Mouse (Mus musculus): ENCODE measurements around the gene Wdr78. TPM values are rescaled to one million over a fixed set of nuclear protein-coding genes. Genes with fewer than 3 reads are reported as not detected.

Wdr78 gene
- polyA plus RNA-seq, 1 experiment: 0.36 TPM

DNA sequence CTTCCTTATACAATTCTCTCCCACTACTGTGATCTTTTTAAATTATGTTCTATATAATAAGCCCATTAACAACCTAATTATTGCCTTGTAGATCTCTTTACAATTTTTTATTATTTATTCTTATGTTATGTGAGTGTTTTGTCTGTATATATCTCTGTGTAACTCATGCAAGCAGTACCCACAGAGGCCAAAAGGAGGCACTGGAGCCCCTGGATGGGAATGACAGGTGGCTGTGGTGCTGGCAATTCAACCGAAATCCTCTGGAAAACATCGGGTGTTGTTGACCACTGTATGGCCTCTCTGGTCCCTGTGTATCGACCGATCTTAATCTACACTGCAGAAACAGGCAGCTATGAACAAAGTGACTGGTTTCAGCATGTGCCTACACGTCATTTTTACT, 29.1 kb downstream of the Wdr78 start:
- no peak overlapping the region for H3K4me3 ChIP-seq (ENCODE audit: insufficient read depth, poor library complexity, severe bottlenecking)
- H3K27me3 ChIP-seq (ENCODE audit: control insufficient read depth, insufficient read depth, insufficient read length): no peaks in the 10 kb centered on the region

DNA sequence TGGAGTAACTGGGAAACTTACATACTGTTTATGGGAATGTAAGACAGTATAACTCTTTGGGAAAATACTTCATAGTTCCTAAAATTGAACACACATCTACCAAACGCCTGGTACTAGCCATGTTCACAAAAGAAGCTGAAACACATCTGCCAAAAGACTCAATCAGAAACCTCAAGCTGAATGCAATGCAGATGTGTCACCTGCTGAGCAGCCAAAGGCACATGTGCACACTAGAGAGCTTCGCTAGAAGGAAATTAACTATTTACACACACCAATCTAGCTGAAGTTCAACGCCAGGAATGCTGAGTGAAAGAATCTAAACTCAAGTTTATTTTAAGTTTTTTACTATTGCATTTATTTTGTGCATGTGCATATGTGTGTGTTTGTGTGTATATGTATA, 43.7 kb downstream of the Wdr78 start:
- no peaks in the 10 kb centered on the region for H3K27me3 ChIP-seq (ENCODE audit: control insufficient read depth, insufficient read depth, insufficient read length)
- H3K79me2 ChIP-seq (ENCODE audit: control insufficient read depth, insufficient read depth): no peaks in the 10 kb centered on the region
- no peak overlapping the region for H3K4me3 ChIP-seq (ENCODE audit: insufficient read depth, poor library complexity, severe bottlenecking)
- TF ChIP-seq MYOG (IDR thresholded peaks at IDR 0.05; ENCODE audit: control insufficient read depth, extremely low read depth, insufficient read length): no peak
- TF ChIP-seq MAX (IDR thresholded peaks at IDR 0.05): no peak
- TF ChIP-seq USF1 (IDR thresholded peaks at IDR 0.05; ENCODE audit: low read depth): no peak
- no peak for TF ChIP-seq CTCF (IDR thresholded peaks at IDR 0.05; ENCODE audit: control insufficient read depth, insufficient read depth, insufficient read length)
- no peak for TF ChIP-seq MYOD1 (IDR thresholded peaks at IDR 0.05; ENCODE audit: control insufficient read depth, insufficient read length, low read depth)
- TF ChIP-seq CEBPB (IDR thresholded peaks at IDR 0.05; ENCODE audit: low read depth): no peak
- TF ChIP-seq FOSL1 (IDR thresholded peaks at IDR 0.05; ENCODE audit: insufficient read depth, low read length, poor library complexity, severe bottlenecking): no peak
- no peak overlapping the region for H3ac ChIP-seq (ENCODE audit: control insufficient read depth, insufficient read length, low read depth)
- H3K36me3 ChIP-seq (ENCODE audit: control insufficient read depth, insufficient read depth): no peaks in the 10 kb centered on the region
- H3K79me3 ChIP-seq (ENCODE audit: low read depth): no peaks in the 10 kb centered on the region

More for the DNA sequence above, 29.1 kb downstream of the Wdr78 start:
- Histone ChIP-seq H3ac (ENCODE audit: control insufficient read depth, insufficient read length, low read depth) (no peak overlapping the region), H3K36me3 (ENCODE audit: control insufficient read depth, insufficient read depth) (no peaks in the 10 kb centered on the region), H3K79me3 (ENCODE audit: low read depth) (no peaks in the 10 kb centered on the region), H3K79me2 (ENCODE audit: control insufficient read depth, insufficient read depth) (no peaks in the 10 kb centered on the region)
- TF ChIP-seq MYOD1 (IDR thresholded peaks at IDR 0.05; ENCODE audit: control insufficient read depth, insufficient read length, low read depth) (no peak), CTCF (IDR thresholded peaks at IDR 0.05; ENCODE audit: control insufficient read depth, insufficient read depth, insufficient read length) (no peak), FOSL1 (IDR thresholded peaks at IDR 0.05; ENCODE audit: insufficient read depth, low read length, poor library complexity, severe bottlenecking) (no peak), CEBPB (IDR thresholded peaks at IDR 0.05; ENCODE audit: low read depth) (no peak), MAX (IDR thresholded peaks at IDR 0.05) (no peak), MYOG (IDR thresholded peaks at IDR 0.05; ENCODE audit: control insufficient read depth, extremely low read depth, insufficient read length) (no peak), USF1 (IDR thresholded peaks at IDR 0.05; ENCODE audit: low read depth) (no peak)

GRCm38 (mm10) chr4:103067906-103068655, 46.3 kb downstream of the Wdr78 start:
- Histone ChIP-seq H3K36me3 (ENCODE audit: control insufficient read depth, insufficient read depth) (no peaks in the 10 kb centered on the region), H3K27me3 (ENCODE audit: control insufficient read depth, insufficient read depth, insufficient read length) (no peaks in the 10 kb centered on the region), H3K4me3 (ENCODE audit: insufficient read depth, poor library complexity, severe bottlenecking) (no peak overlapping the region), H3K79me3 (ENCODE audit: low read depth) (no peaks in the 10 kb centered on the region), H3ac (ENCODE audit: control insufficient read depth, insufficient read length, low read depth) (no peak overlapping the region), H3K79me2 (ENCODE audit: control insufficient read depth, insufficient read depth) (no peaks in the 10 kb centered on the region)
- no peak for TF ChIP-seq FOSL1 (IDR thresholded peaks at IDR 0.05; ENCODE audit: insufficient read depth, low read length, poor library complexity, severe bottlenecking)
- no peak for TF ChIP-seq MAX (IDR thresholded peaks at IDR 0.05)

DNA sequence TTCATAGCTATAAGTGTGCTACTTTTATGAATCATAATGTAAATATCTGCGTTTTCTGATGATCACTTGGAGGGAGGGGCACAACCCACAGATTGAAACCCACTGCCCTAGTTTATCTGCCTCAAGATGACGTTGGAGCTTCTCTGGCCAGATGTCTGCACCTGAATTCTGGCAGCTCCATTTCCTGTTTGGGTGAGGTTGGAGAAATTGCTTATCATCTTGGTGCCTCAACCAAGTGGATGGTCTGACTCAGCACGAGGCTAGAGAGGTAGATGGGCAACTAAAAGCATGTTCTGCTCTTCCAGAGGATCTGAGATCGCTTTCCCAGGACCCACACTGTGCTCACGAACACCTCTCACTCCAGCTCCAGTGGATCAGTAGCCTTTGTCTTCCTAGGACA, 49.4 kb downstream of the Wdr78 start:
- Histone ChIP-seq H3K36me3 (ENCODE audit: control insufficient read depth, insufficient read depth) (no peaks in the 10 kb centered on the region), H3ac (ENCODE audit: control insufficient read depth, insufficient read length, low read depth) (no peak overlapping the region), H3K27me3 (ENCODE audit: control insufficient read depth, insufficient read depth, insufficient read length) (no peaks in the 10 kb centered on the region), H3K79me3 (ENCODE audit: low read depth) (no peaks in the 10 kb centered on the region), H3K4me3 (ENCODE audit: insufficient read depth, poor library complexity, severe bottlenecking) (no peak overlapping the region), H3K79me2 (ENCODE audit: control insufficient read depth, insufficient read depth) (no peaks in the 10 kb centered on the region)
- no peak for TF ChIP-seq FOSL1 (IDR thresholded peaks at IDR 0.05; ENCODE audit: insufficient read depth, low read length, poor library complexity, severe bottlenecking)
- TF ChIP-seq CEBPB (IDR thresholded peaks at IDR 0.05; ENCODE audit: low read depth): no peak
- TF ChIP-seq MAX (IDR thresholded peaks at IDR 0.05): no peak
- no peak for TF ChIP-seq CTCF (IDR thresholded peaks at IDR 0.05; ENCODE audit: control insufficient read depth, insufficient read depth, insufficient read length)
- TF ChIP-seq USF1 (IDR thresholded peaks at IDR 0.05; ENCODE audit: low read depth): no peak
- TF ChIP-seq MYOG (IDR thresholded peaks at IDR 0.05; ENCODE audit: control insufficient read depth, extremely low read depth, insufficient read length): no peak
- TF ChIP-seq MYOD1 (IDR thresholded peaks at IDR 0.05; ENCODE audit: control insufficient read depth, insufficient read length, low read depth): no peak

DNA sequence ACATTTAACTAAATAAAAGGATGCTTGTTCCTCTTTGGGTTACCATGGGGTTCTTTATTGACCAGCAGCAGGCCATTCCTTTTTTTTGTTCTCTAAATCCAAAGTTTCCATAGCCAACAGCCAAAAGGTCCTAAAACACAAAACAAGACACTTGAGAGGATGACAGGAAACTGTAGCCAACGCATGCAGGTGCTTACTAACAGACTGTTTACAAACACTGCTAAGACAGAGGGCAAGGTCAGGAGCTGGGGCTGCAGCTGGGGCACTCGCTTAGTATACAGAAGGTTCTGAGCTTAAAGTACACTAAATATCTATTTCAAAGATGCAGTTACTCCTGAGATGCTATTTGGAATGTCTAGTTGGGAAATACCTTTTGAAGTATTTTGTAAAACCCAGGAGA, 49.9 kb downstream of the Wdr78 start:
- Histone ChIP-seq H3K79me3 (ENCODE audit: low read depth) (no peaks in the 10 kb centered on the region), H3ac (ENCODE audit: control insufficient read depth, insufficient read length, low read depth) (no peak overlapping the region), H3K27me3 (ENCODE audit: control insufficient read depth, insufficient read depth, insufficient read length) (no peaks in the 10 kb centered on the region), H3K36me3 (ENCODE audit: control insufficient read depth, insufficient read depth) (no peaks in the 10 kb centered on the region), H3K79me2 (ENCODE audit: control insufficient read depth, insufficient read depth) (no peaks in the 10 kb centered on the region), H3K4me3 (ENCODE audit: insufficient read depth, poor library complexity, severe bottlenecking) (no peak overlapping the region)
- TF ChIP-seq USF1 (IDR thresholded peaks at IDR 0.05; ENCODE audit: low read depth) (no peak), CEBPB (IDR thresholded peaks at IDR 0.05; ENCODE audit: low read depth) (no peak), MYOG (IDR thresholded peaks at IDR 0.05; ENCODE audit: control insufficient read depth, extremely low read depth, insufficient read length) (no peak), MAX (IDR thresholded peaks at IDR 0.05) (no peak), FOSL1 (IDR thresholded peaks at IDR 0.05; ENCODE audit: insufficient read depth, low read length, poor library complexity, severe bottlenecking) (no peak), CTCF (IDR thresholded peaks at IDR 0.05; ENCODE audit: control insufficient read depth, insufficient read depth, insufficient read length) (no peak), MYOD1 (IDR thresholded peaks at IDR 0.05; ENCODE audit: control insufficient read depth, insufficient read length, low read depth) (no peak)

- Histone ChIP-seq H3K79me2 (ENCODE audit: control insufficient read depth, insufficient read depth) (no peaks in the 10 kb centered on the region), H3K36me3 (ENCODE audit: control insufficient read depth, insufficient read depth) (no peaks in the 10 kb centered on the region), H3ac (ENCODE audit: control insufficient read depth, insufficient read length, low read depth) (no peak overlapping the region), H3K79me3 (ENCODE audit: low read depth) (no peaks in the 10 kb centered on the region), H3K4me3 (ENCODE audit: insufficient read depth, poor library complexity, severe bottlenecking) (no peak overlapping the region), H3K27me3 (ENCODE audit: control insufficient read depth, insufficient read depth, insufficient read length) (no peaks in the 10 kb centered on the region)
- TF ChIP-seq MAX (IDR thresholded peaks at IDR 0.05) (no peak), FOSL1 (IDR thresholded peaks at IDR 0.05; ENCODE audit: insufficient read depth, low read length, poor library complexity, severe bottlenecking) (no peak), MYOD1 (IDR thresholded peaks at IDR 0.05; ENCODE audit: control insufficient read depth, insufficient read length, low read depth) (no peak), USF1 (IDR thresholded peaks at IDR 0.05; ENCODE audit: low read depth) (no peak), CEBPB (IDR thresholded peaks at IDR 0.05; ENCODE audit: low read depth) (no peak), CTCF (IDR thresholded peaks at IDR 0.05; ENCODE audit: control insufficient read depth, insufficient read depth, insufficient read length) (no peak), MYOG (IDR thresholded peaks at IDR 0.05; ENCODE audit: control insufficient read depth, extremely low read depth, insufficient read length) (no peak)
Measured at GRCm38 (mm10) chr4:103056909-103057308, 57.4 kb downstream of the Wdr78 start.
